8 mouse cellular contexts compared by ENCODE assay signal in genomic region chr2:30658844-30659555, GRCm38 (mm10).
DNase-seq lines count a peak whose midpoint lies in the region; ATAC-seq lines count a peak whose summit lies in the region.

No protein-coding gene starts in this region.

- peak; percentile 87 for DNase-seq in embryo, embryonic 9.5 days (ENCODE audit: extremely low spot score)
- peak; percentile 100 for DNase-seq in heart, adult 11 months
- peak; percentile 68 for DNase-seq in limb, embryonic 11.5 days (ENCODE audit: low spot score)
- peak; percentile 84 for DNase-seq in midbrain, embryonic 10.5 days (ENCODE audit: low spot score)
- DNase-seq in splenic B cell, adult 2 months (ENCODE audit: low read depth, low spot score): peak; percentile 24

- peak overlapping the region; percentile 100 for H3K27ac ChIP-seq in intestine, embryonic 16.5 days (ENCODE audit: low read length)
- H3K27ac ChIP-seq in limb, embryonic 11.5 days (replicated peaks; ENCODE audit: low read depth, low read length): peak overlapping the region; percentile 99
- peak overlapping the region; percentile 99 for H3K27ac ChIP-seq in midbrain, embryonic 10.5 days (replicated peaks)

- H3K4me1 ChIP-seq in erythroblast, embryonic 14.5 days (ENCODE audit: control insufficient read depth): peaks cover 22% of the 10 kb centered on the region
- H3K4me1 ChIP-seq in intestine, embryonic 16.5 days (ENCODE audit: control insufficient read depth, insufficient read depth, low read length): peaks cover 42% of the 10 kb centered on the region
- H3K4me1 ChIP-seq in limb, embryonic 11.5 days (ENCODE audit: control insufficient read depth, insufficient read depth, low read length): peaks cover 60% of the 10 kb centered on the region
- peaks cover 90% of the 10 kb centered on the region for H3K4me1 ChIP-seq in midbrain, embryonic 10.5 days

- no peaks in the 10 kb centered on the region for H3K36me3 ChIP-seq in erythroblast, embryonic 14.5 days (ENCODE audit: control insufficient read depth)
- no peaks in the 10 kb centered on the region for H3K36me3 ChIP-seq in intestine, embryonic 16.5 days (ENCODE audit: control insufficient read depth, insufficient read depth, low read length)
- no peaks in the 10 kb centered on the region for H3K36me3 ChIP-seq in limb, embryonic 11.5 days (ENCODE audit: control insufficient read depth, insufficient read depth, low read length)
- H3K36me3 ChIP-seq in midbrain, embryonic 10.5 days: no peaks in the 10 kb centered on the region
- H3K36me3 ChIP-seq in splenic B cell, adult 2 months (ENCODE audit: control insufficient read depth, insufficient read depth, low read length, poor library complexity, severe bottlenecking): no peaks in the 10 kb centered on the region

- no peak for ATAC-seq in erythroblast, adult 5-6 weeks (replicated peaks; ENCODE audit: low FRiP score, poor library complexity, severe bottlenecking)
- ATAC-seq in intestine, embryonic 16.5 days: peak; percentile 61
- ATAC-seq in limb, embryonic 11.5 days (ENCODE audit: insufficient number of reproducible peaks, low FRiP score, low TSS enrichment, low read depth): peak; percentile 41; the same call in 1 of the 2 replicates

- H3K9me3 ChIP-seq in erythroblast, embryonic 14.5 days (ENCODE audit: control insufficient read depth, low read length): no peaks in the 10 kb centered on the region
- no peaks in the 10 kb centered on the region for H3K9me3 ChIP-seq in intestine, embryonic 16.5 days (ENCODE audit: control insufficient read depth, low read length)
- no peaks in the 10 kb centered on the region for H3K9me3 ChIP-seq in limb, embryonic 11.5 days (ENCODE audit: control insufficient read depth, low read length)
- no peaks in the 10 kb centered on the region for H3K9me3 ChIP-seq in midbrain, embryonic 10.5 days (replicated peaks)

- H3K4me2 ChIP-seq in intestine, embryonic 16.5 days (ENCODE audit: low read depth, low read length): peak overlapping the region; percentile 91
- peak overlapping the region; percentile 71 for H3K4me2 ChIP-seq in limb, embryonic 11.5 days (ENCODE audit: low read depth, severe bottlenecking)

- peaks cover 25% of the 10 kb centered on the region for H3K27me3 ChIP-seq in erythroblast, embryonic 14.5 days (ENCODE audit: control insufficient read depth)
- no peaks in the 10 kb centered on the region for H3K27me3 ChIP-seq in intestine, embryonic 16.5 days (replicated peaks; ENCODE audit: control insufficient read depth, insufficient read depth, low read length)
- H3K27me3 ChIP-seq in limb, embryonic 11.5 days (ENCODE audit: control insufficient read depth, insufficient read depth, low read length): no peaks in the 10 kb centered on the region
- H3K27me3 ChIP-seq in midbrain, embryonic 10.5 days (ENCODE audit: low read depth, poor library complexity, severe bottlenecking): peaks cover 14% of the 10 kb centered on the region; the same call in 1 of the 2 replicates
- no peaks in the 10 kb centered on the region for H3K27me3 ChIP-seq in splenic B cell, adult 2 months (ENCODE audit: control insufficient read depth, insufficient read depth, low read length, poor library complexity, severe bottlenecking)

- H3K4me3 ChIP-seq in erythroblast, embryonic 14.5 days (replicated peaks): peak overlapping the region; percentile 70
- H3K4me3 ChIP-seq in intestine, embryonic 16.5 days (ENCODE audit: low read length): peak overlapping the region; percentile 53
- peak overlapping the region; percentile 18 for H3K4me3 ChIP-seq in limb, embryonic 11.5 days (ENCODE audit: low read depth, low read length)
- H3K4me3 ChIP-seq in midbrain, embryonic 10.5 days: peak overlapping the region; percentile 54

- H3K9ac ChIP-seq in intestine, embryonic 16.5 days (ENCODE audit: low read depth, low read length): peak overlapping the region; percentile 79
- H3K9ac ChIP-seq in limb, embryonic 11.5 days (ENCODE audit: low read length): peak overlapping the region; percentile 55

- 6% methylated on average over 16 of the region's 16 CpGs for WGBS in intestine, embryonic 16.5 days
- WGBS in limb, embryonic 11.5 days: 2% methylated on average over 16 of the region's 16 CpGs
- under 1% methylated on average over 16 of the region's 16 CpGs for WGBS in midbrain, embryonic 10.5 days

Comparison
In these comparisons a context has a peak if more than half of its experiments do, and no peak if none do; other contexts are left out.
1. H3K4me3 ChIP-seq: peak in every context shown above with its lines; median percentile 70 in erythroblast, embryonic 14.5 days; 54 in midbrain, embryonic 10.5 days; 53 in intestine, embryonic 16.5 days; 18 in limb, embryonic 11.5 days.
2. DNase-seq: peak in every context shown above with its lines; median percentile 100 in heart, adult 11 months; 87 in embryo, embryonic 9.5 days; 84 in midbrain, embryonic 10.5 days; 68 in limb, embryonic 11.5 days; 24 in splenic B cell, adult 2 months.